Mouse (Mus musculus): ENCODE data around the gene Olfr1418. TPM values are rescaled to one million over a fixed set of nuclear protein-coding genes. Genes with fewer than 3 reads are reported as not detected.

The Olfr1418 gene
- total and polyA plus RNA-seq, 3 experiments, result not detected

GRCm38 (mm10) chr19:11846333-11846732 lies 14.5 kb downstream of the Olfr1418 start:
- 0 out of 4 replicates have a peak, but pooled peaks cover 0 to 2% of the 10 kb centered on the region in 2 experiments for H3K4me1 ChIP-seq (ENCODE audit: control insufficient read depth in 1 of 2, insufficient read depth in 2 of 2)
- no peak for DNase-seq (ENCODE audit: extremely low read depth)
- H3K27ac ChIP-seq (ENCODE audit: insufficient read depth, low read depth), result no peak overlapping the region
- in situ Hi-C loops (cut with MboI; ENCODE audit: low pct_ligation_motif_present, low pct_unique_long_range_greater_than_20kb, low sequenced_read_pairs) (no loop called here), dilution Hi-C loops (cut with MboI; ENCODE audit: extremely low pct_ligation_motif_present, extremely low pct_unique_long_range_greater_than_20kb, low sequenced_read_pairs) (no loop called here)
- TF ChIP-seq POLR2AphosphoS2 (IDR thresholded peaks at IDR 0.05; ENCODE audit: low read depth, low read length), result no peak
- no peak for TF ChIP-seq MAFK (IDR thresholded peaks at IDR 0.05; ENCODE audit: insufficient replicate concordance, low read length)
- no peak for TF ChIP-seq E2F4 (IDR thresholded peaks at IDR 0.05; ENCODE audit: insufficient replicate concordance, low read depth, low read length)
- TF ChIP-seq SIN3A (IDR thresholded peaks at IDR 0.05; ENCODE audit: low read length), result no peak
- TF ChIP-seq EP300 (IDR thresholded peaks at IDR 0.05; ENCODE audit: low read length), result no peak
- no peak for TF ChIP-seq IRF4 (IDR thresholded peaks at IDR 0.05; ENCODE audit: low read depth, low read length)
- no peak for TF ChIP-seq MYC (IDR thresholded peaks at IDR 0.05; ENCODE audit: low read depth, low read length)
- no peak for TF ChIP-seq TCF12 (IDR thresholded peaks at IDR 0.05; ENCODE audit: low read depth, low read length)
- no peak for TF ChIP-seq NELFE (IDR thresholded peaks at IDR 0.05; ENCODE audit: low read depth, low read length)
- TF ChIP-seq RAD21 (IDR thresholded peaks at IDR 0.05; ENCODE audit: low read depth, low read length), result no peak
- TF ChIP-seq ZNF384 (IDR thresholded peaks at IDR 0.05; ENCODE audit: low read depth, low read length), result no peak
- TF ChIP-seq ZKSCAN1 (IDR thresholded peaks at IDR 0.05; ENCODE audit: borderline replicate concordance, low read depth, low read length), result no peak
- TF ChIP-seq SMC3 (IDR thresholded peaks at IDR 0.05; ENCODE audit: low read depth, low read length), result no peak
- no peak for TF ChIP-seq JUN (IDR thresholded peaks at IDR 0.05; ENCODE audit: insufficient read depth, low read depth, low read length)
- no peak for TF ChIP-seq UBTF (IDR thresholded peaks at IDR 0.05; ENCODE audit: low read depth, low read length)
- no peak for TF ChIP-seq CHD1 (IDR thresholded peaks at IDR 0.05; ENCODE audit: low read depth, low read length)
- no peak for TF ChIP-seq MEF2A (IDR thresholded peaks at IDR 0.05; ENCODE audit: borderline replicate concordance, low read depth, low read length)
- no peaks in the 10 kb centered on the region for H3K79me2 ChIP-seq (replicated peaks; ENCODE audit: control insufficient read depth, extremely low read depth, insufficient read depth, poor library complexity, severe bottlenecking)
- no peak overlapping the region for H3K9ac ChIP-seq (ENCODE audit: insufficient read depth, low read depth)
- no peak overlapping the region for H3K4me3 ChIP-seq (replicated peaks in 1 of 3; ENCODE audit: low read depth in 2 of 3, low read length in 2 of 3, poor library complexity in 1 of 3)
- no peaks in the 10 kb centered on the region for H3K36me3 ChIP-seq (replicated peaks in 1 of 2; ENCODE audit: control insufficient read depth in 1 of 2, insufficient read depth in 1 of 2, low read length in 1 of 2)
- H3K27me3 ChIP-seq (replicated peaks), result no peaks in the 10 kb centered on the region
- no peaks in the 10 kb centered on the region for H3K9me3 ChIP-seq (replicated peaks; ENCODE audit: low read length)
- no peak overlapping the region for H3K4me2 ChIP-seq (ENCODE audit: insufficient read depth, low read depth, poor library complexity, severe bottlenecking)

GRCm38 (mm10) chr19:11839119-11839518 lies 21.7 kb downstream of the Olfr1418 start, which contains the start of gene Olfr1417:
Gene Olfr1417, minus strand, starts transcription at chr19:11839219.
- Histone ChIP-seq H3K9ac (ENCODE audit: insufficient read depth, low read depth) (no peak within 1 kb of the TSS), H3K9me3 (replicated peaks; ENCODE audit: low read length) (no peaks in the 10 kb centered on the region), H3K27me3 (replicated peaks) (no peaks in the 10 kb centered on the region), H3K4me3 (replicated peaks in 1 of 3; ENCODE audit: low read depth in 2 of 3, low read length in 2 of 3, poor library complexity in 1 of 3) (no peak within 1 kb of the TSS), H3K79me2 (replicated peaks; ENCODE audit: control insufficient read depth, extremely low read depth, insufficient read depth, poor library complexity, severe bottlenecking) (no peaks in the 10 kb centered on the region), H3K4me1 (ENCODE audit: control insufficient read depth in 1 of 2, insufficient read depth in 2 of 2) (no peaks in the 10 kb centered on the region), H3K4me2 (ENCODE audit: insufficient read depth, low read depth, poor library complexity, severe bottlenecking) (no peak within 1 kb of the TSS), H3K27ac (ENCODE audit: insufficient read depth, low read depth) (no peak within 1 kb of the TSS), H3K36me3 (replicated peaks in 1 of 2; ENCODE audit: control insufficient read depth in 1 of 2, insufficient read depth in 1 of 2, low read length in 1 of 2) (no peaks in the 10 kb centered on the region)
- TF ChIP-seq IRF4 (IDR thresholded peaks at IDR 0.05; ENCODE audit: low read depth, low read length) (no peak), GABPA (IDR thresholded peaks at IDR 0.05; ENCODE audit: insufficient replicate concordance, low read depth, low read length) (no peak), JUND (conservative IDR thresholded peaks at IDR 0.05; ENCODE audit: low read depth, low read length) (no peak), TBP (conservative IDR thresholded peaks at IDR 0.05; ENCODE audit: low read depth, low read length) (no peak), USF1 (IDR thresholded peaks at IDR 0.05; ENCODE audit: low read depth, low read length) (no peak), TCF12 (IDR thresholded peaks at IDR 0.05; ENCODE audit: low read depth, low read length) (no peak), SIN3A (IDR thresholded peaks at IDR 0.05; ENCODE audit: low read length) (no peak), ZKSCAN1 (IDR thresholded peaks at IDR 0.05; ENCODE audit: borderline replicate concordance, low read depth, low read length) (no peak), POLR2A (IDR thresholded peaks at IDR 0.05; ENCODE audit: low read depth, low read length) (no peak)
- dilution Hi-C loops (cut with MboI; ENCODE audit: extremely low pct_ligation_motif_present, extremely low pct_unique_long_range_greater_than_20kb, low sequenced_read_pairs), result no loop called here
- DNase-seq (ENCODE audit: extremely low read depth), result no peak
- in situ Hi-C loops (cut with MboI; ENCODE audit: low pct_ligation_motif_present, low pct_unique_long_range_greater_than_20kb, low sequenced_read_pairs), result no loop called here
